Mouse (Mus musculus): ENCODE results near the gene Syngap1. TPM values are rescaled to one million over a fixed set of nuclear protein-coding genes. Genes with fewer than 3 reads are reported as not detected.
"Not testable (repeated sequence)": the region's sequence is repeated elsewhere in the genome, so short reads cannot be mapped to it uniquely, and the experiment has no call there.

The Syngap1 gene
- polyA plus RNA-seq, 1 experiment from 2014 or later, result 3.2 TPM

GRCm38 (mm10) chr17:26915248-26915647 lies 25.8 kb upstream of the Syngap1 start:
- no peak for ATAC-seq (replicated peaks; ENCODE audit: low FRiP score)

DNA sequence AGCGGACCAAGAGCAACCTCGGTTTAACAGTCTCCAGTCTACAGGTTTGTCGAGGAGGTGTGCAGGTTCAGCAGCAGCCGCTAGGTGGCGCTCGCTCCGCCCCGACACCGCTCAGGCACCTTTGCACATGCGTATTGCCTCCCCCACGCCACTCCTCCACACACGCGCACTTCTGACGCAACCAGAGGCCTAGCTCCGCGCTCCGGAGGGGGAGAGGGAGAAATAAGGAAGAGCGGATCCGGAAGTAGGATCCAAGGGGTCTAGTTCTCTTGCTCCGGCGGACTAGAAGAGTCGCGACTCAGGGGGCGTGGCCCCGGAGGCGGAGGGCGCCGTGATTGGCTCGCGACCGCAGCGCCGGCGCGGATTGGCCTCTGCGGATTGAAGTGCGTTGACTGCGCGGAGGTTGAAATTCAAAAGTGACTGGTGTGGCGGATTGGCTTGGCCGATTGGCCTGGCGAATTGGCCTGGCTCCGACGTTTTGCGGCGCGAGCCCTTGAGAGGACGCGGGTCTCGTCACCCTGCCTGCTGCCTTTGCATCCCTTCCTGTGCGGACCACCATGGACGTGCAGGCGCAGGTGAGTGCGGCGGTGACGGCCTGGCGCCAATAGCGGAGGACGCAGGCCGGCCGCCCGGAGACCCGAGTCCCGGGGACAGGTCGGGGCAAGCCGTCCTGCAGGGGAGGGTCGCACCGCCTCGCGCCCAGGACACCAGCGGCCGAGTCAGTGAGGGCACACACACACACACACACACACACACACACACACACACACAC lies 24.2 kb upstream of the Syngap1 start, which contains the start of gene Kifc5b:
Kifc5b (plus strand) TSS at position 381 of the 772 bp plus-strand sequence.
- H3K27me3 ChIP-seq (ENCODE audit: control insufficient read depth, insufficient read depth, low read length), result no peaks in the 10 kb centered on the region
- H3K4me1 ChIP-seq (replicated peaks; ENCODE audit: control insufficient read depth, insufficient read depth, low read length), result peaks cover 2% of the 10 kb centered on the region; the same call in 1 of the 2 replicates
- H3K4me2 ChIP-seq (ENCODE audit: low read depth, low read length, severe bottlenecking), result peak within 1 kb of the TSS; percentile 59
- no peak within 1 kb of the TSS for H3K27ac ChIP-seq (ENCODE audit: low read depth, low read length)
- under 1% methylated on average over 70 of the region's 72 CpGs for WGBS
- DNase-seq (ENCODE audit: low spot score), result peak; percentile 100
- ATAC-seq (replicated peaks; ENCODE audit: low FRiP score), result peak; percentile 98
- no peaks in the 10 kb centered on the region for H3K9me3 ChIP-seq (ENCODE audit: control insufficient read depth, low read length)
- H3K9ac ChIP-seq (ENCODE audit: low read length), result peak within 1 kb of the TSS; percentile 67
- H3K36me3 ChIP-seq (ENCODE audit: control insufficient read depth, insufficient read depth, low read length), result no peaks in the 10 kb centered on the region
- H3K4me3 ChIP-seq (ENCODE audit: low read depth, low read length), result peak within 1 kb of the TSS; percentile 65

More at GRCm38 (mm10) chr17:26915248-26915647, 25.8 kb upstream of the Syngap1 start:
- H3K4me1 ChIP-seq (replicated peaks; ENCODE audit: control insufficient read depth, insufficient read depth, low read length), result peaks cover 2% of the 10 kb centered on the region; the same call in 1 of the 2 replicates
- H3K9ac ChIP-seq (ENCODE audit: low read length), result no peak overlapping the region
- H3K27me3 ChIP-seq (ENCODE audit: control insufficient read depth, insufficient read depth, low read length), result no peaks in the 10 kb centered on the region
- no peak for DNase-seq (ENCODE audit: low spot score)
- H3K4me2 ChIP-seq (ENCODE audit: low read depth, low read length, severe bottlenecking), result no peak overlapping the region
- WGBS, result 57% methylated on average over 1 of the region's 1 CpGs
- H3K27ac ChIP-seq (ENCODE audit: low read depth, low read length), result no peak overlapping the region
- H3K4me3 ChIP-seq (ENCODE audit: low read depth, low read length), result no peak overlapping the region
- no peaks in the 10 kb centered on the region for H3K9me3 ChIP-seq (ENCODE audit: control insufficient read depth, low read length)
- no peaks in the 10 kb centered on the region for H3K36me3 ChIP-seq (ENCODE audit: control insufficient read depth, insufficient read depth, low read length)

GRCm38 (mm10) chr17:26917560-26917959 lies 23.5 kb upstream of the Syngap1 start:
- H3K4me1 ChIP-seq (replicated peaks; ENCODE audit: control insufficient read depth, insufficient read depth, low read length); H3K27me3 ChIP-seq (ENCODE audit: control insufficient read depth, insufficient read depth, low read length); H3K9me3 ChIP-seq (ENCODE audit: control insufficient read depth, low read length); ATAC-seq (replicated peaks; ENCODE audit: low FRiP score); H3K36me3 ChIP-seq (ENCODE audit: control insufficient read depth, insufficient read depth, low read length); DNase-seq (ENCODE audit: low spot score); H3K27ac ChIP-seq (ENCODE audit: low read depth, low read length): not testable (repeated sequence)
- Histone ChIP-seq H3K9ac (ENCODE audit: low read length) (peak overlapping the region; percentile 67), H3K4me3 (ENCODE audit: low read depth, low read length) (peak overlapping the region; percentile 65), H3K4me2 (ENCODE audit: low read depth, low read length, severe bottlenecking) (peak overlapping the region; percentile 59)
- WGBS, result 0% methylated on average over 12 of the region's 12 CpGs

GRCm38 (mm10) chr17:26918343-26918742 lies 22.7 kb upstream of the Syngap1 start:
- WGBS, result 72% methylated on average over 2 of the region's 2 CpGs
- no peak for ATAC-seq (replicated peaks; ENCODE audit: low FRiP score)
- H3K9me3 ChIP-seq (ENCODE audit: control insufficient read depth, low read length), result no peaks in the 10 kb centered on the region
- peaks cover 2% of the 10 kb centered on the region; the same call in 1 of the 2 replicates for H3K4me1 ChIP-seq (replicated peaks; ENCODE audit: control insufficient read depth, insufficient read depth, low read length)
- peak overlapping the region; percentile 59 for H3K4me2 ChIP-seq (ENCODE audit: low read depth, low read length, severe bottlenecking)
- H3K36me3 ChIP-seq (ENCODE audit: control insufficient read depth, insufficient read depth, low read length), result no peaks in the 10 kb centered on the region
- peak overlapping the region; percentile 35; the same call in 1 of the 2 replicates for H3K9ac ChIP-seq (ENCODE audit: low read length)
- H3K27ac ChIP-seq (ENCODE audit: low read depth, low read length), result no peak overlapping the region
- DNase-seq (ENCODE audit: low spot score), result no peak
- peak overlapping the region; percentile 65 for H3K4me3 ChIP-seq (ENCODE audit: low read depth, low read length)
- H3K27me3 ChIP-seq (ENCODE audit: control insufficient read depth, insufficient read depth, low read length), result no peaks in the 10 kb centered on the region

- not testable (repeated sequence) for H3K27me3 ChIP-seq (ENCODE audit: control insufficient read depth, insufficient read depth, low read length)
These were observed 21.5 kb upstream of the Syngap1 start for GRCm38 (mm10) chr17:26919516-26919915.

DNA sequence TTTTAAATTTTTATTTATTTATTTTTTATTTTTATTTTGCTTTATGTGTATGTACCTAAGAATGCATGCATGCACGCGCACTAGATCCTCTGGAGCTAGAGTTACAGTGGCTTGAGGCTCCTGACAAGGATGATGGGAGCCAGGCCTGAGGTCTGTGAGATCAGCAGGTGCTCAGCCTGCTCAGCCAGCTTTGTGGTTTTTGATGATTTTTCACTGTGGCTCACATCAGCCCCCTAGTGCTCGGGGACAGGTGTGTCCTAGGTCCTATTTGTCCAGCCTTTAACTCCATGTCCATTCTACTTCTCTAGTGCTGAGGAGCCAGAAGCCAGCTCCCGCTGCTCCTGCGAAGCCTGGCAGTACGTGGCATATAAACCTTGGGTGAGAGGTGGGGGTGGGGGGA lies 18.7 kb upstream of the Syngap1 start:
- H3K9me3 ChIP-seq (ENCODE audit: control insufficient read depth, low read length); H3K4me1 ChIP-seq (replicated peaks; ENCODE audit: control insufficient read depth, insufficient read depth, low read length); H3K36me3 ChIP-seq (ENCODE audit: control insufficient read depth, insufficient read depth, low read length); DNase-seq (ENCODE audit: low spot score); H3K27me3 ChIP-seq (ENCODE audit: control insufficient read depth, insufficient read depth, low read length); H3K9ac ChIP-seq (ENCODE audit: low read length); H3K27ac ChIP-seq (ENCODE audit: low read depth, low read length); H3K4me2 ChIP-seq (ENCODE audit: low read depth, low read length, severe bottlenecking); ATAC-seq (replicated peaks; ENCODE audit: low FRiP score); H3K4me3 ChIP-seq (ENCODE audit: low read depth, low read length): not testable (repeated sequence)
- WGBS, result 93% methylated on average over 5 of the region's 6 CpGs

More at GRCm38 (mm10) chr17:26919516-26919915, 21.5 kb upstream of the Syngap1 start:
- WGBS, result 92% methylated on average over 2 of the region's 2 CpGs
- not testable (repeated sequence) for H3K36me3 ChIP-seq (ENCODE audit: control insufficient read depth, insufficient read depth, low read length); H3K27ac ChIP-seq (ENCODE audit: low read depth, low read length); ATAC-seq (replicated peaks; ENCODE audit: low FRiP score); H3K4me1 ChIP-seq (replicated peaks; ENCODE audit: control insufficient read depth, insufficient read depth, low read length); H3K4me3 ChIP-seq (ENCODE audit: low read depth, low read length); H3K4me2 ChIP-seq (ENCODE audit: low read depth, low read length, severe bottlenecking); H3K9ac ChIP-seq (ENCODE audit: low read length); H3K9me3 ChIP-seq (ENCODE audit: control insufficient read depth, low read length); DNase-seq (ENCODE audit: low spot score)

GRCm38 (mm10) chr17:26925414-26925813 lies 15.6 kb upstream of the Syngap1 start:
- not testable (repeated sequence) for H3K36me3 ChIP-seq (ENCODE audit: control insufficient read depth, insufficient read depth, low read length); H3K9me3 ChIP-seq (ENCODE audit: control insufficient read depth, low read length); H3K27me3 ChIP-seq (ENCODE audit: control insufficient read depth, insufficient read depth, low read length); H3K4me2 ChIP-seq (ENCODE audit: low read depth, low read length, severe bottlenecking); ATAC-seq (replicated peaks; ENCODE audit: low FRiP score); H3K27ac ChIP-seq (ENCODE audit: low read depth, low read length); H3K9ac ChIP-seq (ENCODE audit: low read length); H3K4me1 ChIP-seq (replicated peaks; ENCODE audit: control insufficient read depth, insufficient read depth, low read length); H3K4me3 ChIP-seq (ENCODE audit: low read depth, low read length)
- 95% methylated on average over 9 of the region's 9 CpGs for WGBS
- DNase-seq (ENCODE audit: low spot score), result peak; percentile 36

DNA sequence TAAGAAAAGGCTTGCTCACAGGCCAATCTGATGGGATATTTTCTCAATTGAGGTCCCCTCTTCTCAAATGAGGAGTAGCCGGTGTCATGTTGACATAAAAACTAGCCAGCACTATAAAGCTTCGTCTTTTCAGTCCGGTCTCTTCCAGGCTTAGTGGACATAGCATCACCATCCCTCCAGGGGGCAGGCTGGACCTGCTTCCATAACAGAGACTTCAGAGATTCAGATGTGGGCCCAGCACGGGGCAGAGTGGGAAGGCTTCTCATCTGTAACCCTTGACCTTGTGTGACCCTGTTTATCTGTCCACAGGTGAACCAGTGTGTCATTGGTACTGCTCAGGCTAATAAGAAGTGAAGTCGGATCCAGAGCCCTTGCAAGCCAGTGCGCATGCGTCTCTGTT lies 9.3 kb upstream of the Syngap1 start:
- WGBS, result 72% methylated on average over 7 of the region's 7 CpGs
- H3K4me2 ChIP-seq (ENCODE audit: low read depth, low read length, severe bottlenecking); H3K4me1 ChIP-seq (replicated peaks; ENCODE audit: control insufficient read depth, insufficient read depth, low read length); H3K27ac ChIP-seq (ENCODE audit: low read depth, low read length); H3K9ac ChIP-seq (ENCODE audit: low read length); H3K4me3 ChIP-seq (ENCODE audit: low read depth, low read length); DNase-seq (ENCODE audit: low spot score); H3K9me3 ChIP-seq (ENCODE audit: control insufficient read depth, low read length); H3K36me3 ChIP-seq (ENCODE audit: control insufficient read depth, insufficient read depth, low read length); H3K27me3 ChIP-seq (ENCODE audit: control insufficient read depth, insufficient read depth, low read length); ATAC-seq (replicated peaks; ENCODE audit: low FRiP score): not testable (repeated sequence)
